Mouse (Mus musculus) liver, postnatal 0 days (tissue): ENCODE data around the gene Dnajc5. TPM values are rescaled to one million over a fixed set of nuclear protein-coding genes. Genes with fewer than 3 reads are reported as not detected.

Experiments used
- ATAC-seq: fragments of 200-750 bp; cut with Nextera tagmentation; 2 replicates; pipeline ENCODE4 v1.8.0; 2017; ENCODE audit warnings: mild to moderate bottlenecking, moderate library complexity
- DNase-seq: peaks from one replicate; pipeline ENCODE4 v3.0.0-alpha.2; 2016
- H3K27ac ChIP-seq: fragments of 300-500 bp; sonication (generic); 2 replicates; pipeline ENCODE4 v1.5.1; 2014; ENCODE audit warnings: antibody characterized with exemption, moderate library complexity, mild to moderate bottlenecking, low read depth
- H3K27me3 ChIP-seq: fragments of 300-500 bp; sonication (generic); 2 replicates; pipeline ENCODE4 v1.6.1; 2014; ENCODE audit warnings: low read length, control low read depth, mixed read lengths; ENCODE audit not compliant: insufficient read depth
- H3K36me3 ChIP-seq: fragments of 300-500 bp; sonication (generic); replicated peaks from 2 replicates; pipeline ENCODE4 v1.6.1; 2014; ENCODE audit warnings: mild to moderate bottlenecking, control low read depth, low read length, moderate library complexity, mixed read lengths; ENCODE audit not compliant: insufficient read depth
- H3K4me1 ChIP-seq: fragments of 300-500 bp; sonication (generic); 2 replicates; pipeline ENCODE4 v1.6.1; 2014; ENCODE audit warnings: antibody characterized with exemption, mild to moderate bottlenecking, control low read depth; ENCODE audit not compliant: insufficient read depth
- H3K4me2 ChIP-seq: fragments of 300-500 bp; sonication (generic); 2 replicates; pipeline ENCODE4 v1.6.1; 2014; ENCODE audit warnings: low read depth, mild to moderate bottlenecking, low read length, moderate library complexity, mixed read lengths
- H3K4me3 ChIP-seq: fragments of 300-500 bp; sonication (generic); 2 replicates; pipeline ENCODE4 v1.5.1; 2014; ENCODE audit warnings: low read depth, low read length
- H3K9ac ChIP-seq: fragments of 300-500 bp; sonication (generic); replicated peaks from 2 replicates; pipeline ENCODE4 v1.6.1; 2014; ENCODE audit warnings: mild to moderate bottlenecking, moderate library complexity
- H3K9me3 ChIP-seq: fragments of 300-500 bp; sonication (generic); 2 replicates; pipeline ENCODE4 v1.6.1; 2016; ENCODE audit warnings: mild to moderate bottlenecking, control low read depth, low read length, mixed read lengths
- CTCF ChIP-seq: sonication (generic); IDR thresholded peaks from 2 replicates; pipeline ENCODE4 v1.5.1; 2016; ENCODE audit warnings: antibody characterized with exemption, low read depth
- EP300 ChIP-seq: IDR thresholded peaks from 2 replicates; pipeline ENCODE4 v1.6.1; 2016; ENCODE audit warnings: antibody characterized with exemption, low read depth, mild to moderate bottlenecking
- WGBS: fragments of 180-500 bp; shearing (Covaris S2); extraction: QIAGEN DNeasy Blood & Tissue Kit; methylation state at CpG from one replicate; pipeline ENCODE4 v1.1.7; 2014; ENCODE audit not compliant: insufficient replicate concordance; 5-methylcytosine and 5-hydroxymethylcytosine counted together
- polyA plus RNA-seq: library from polyadenylated mRNA; unstranded; fragments of >200 nt; fragmentation: Nextera tagmentation; extraction: Ambion mirVana; gene quantifications from 2 replicates; pipeline ENCODE4 v1.2.1, GENCODE M21; 2015

Dnajc5 gene
- polyA plus RNA-seq, 1 experiment from 2014 or later, result 24.7 TPM

DNA sequence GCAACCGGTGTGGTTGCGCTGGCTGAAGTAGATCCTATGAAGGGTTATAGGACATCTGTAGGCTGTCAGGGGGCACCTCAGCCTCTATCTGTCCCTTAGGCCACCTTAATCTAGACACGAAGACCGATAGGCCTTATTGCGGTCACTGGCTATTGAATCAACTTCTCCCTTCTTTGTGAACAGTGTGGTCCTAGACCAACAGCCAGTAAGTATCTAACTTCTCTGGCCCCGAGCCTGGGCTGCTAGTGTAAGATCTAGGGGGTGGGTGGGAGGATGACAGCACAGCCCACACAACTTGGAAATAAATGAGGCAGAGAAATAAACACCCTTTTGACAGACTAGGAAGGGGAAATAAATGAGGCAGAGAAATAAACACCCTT is 72.7 kb downstream of the Dnajc5 start:
- DNase-seq (no peak), ATAC-seq (peak; percentile 37)
- no peak for TF ChIP-seq EP300
- no peak for TF ChIP-seq CTCF
- peak overlapping the region; percentile 90 for H3K27ac ChIP-seq
- peaks cover 13% of the 10 kb centered on the region for H3K36me3 ChIP-seq
- peak overlapping the region; percentile 97 for H3K4me2 ChIP-seq
- H3K4me1 ChIP-seq, result peaks cover 10% of the 10 kb centered on the region
- 3% methylated on average over 6 of the region's 6 CpGs for WGBS
- H3K27me3 ChIP-seq, result no peaks in the 10 kb centered on the region
- no peaks in the 10 kb centered on the region for H3K9me3 ChIP-seq
- H3K9ac ChIP-seq, result peak overlapping the region; percentile 94
- H3K4me3 ChIP-seq, result peak overlapping the region; percentile 90

DNA sequence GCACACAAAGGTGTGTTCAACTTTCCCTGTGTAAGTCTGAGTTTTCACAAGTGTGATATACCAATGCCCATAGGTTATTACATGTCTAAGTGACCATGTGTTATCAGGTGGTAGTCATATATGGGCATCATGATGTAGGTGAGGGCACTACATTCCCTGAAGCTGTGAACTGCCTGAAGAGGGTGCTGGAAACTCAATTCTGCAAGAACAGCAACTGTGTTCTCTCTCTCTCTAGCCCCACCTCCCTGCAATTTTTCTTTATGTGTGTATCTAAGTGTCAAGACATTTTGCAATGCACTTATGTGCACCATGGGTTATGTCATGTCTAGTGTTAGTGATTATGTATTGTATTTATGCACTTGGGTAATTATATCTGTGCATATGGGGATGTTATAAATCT is 73.7 kb downstream of the Dnajc5 start:
- no peak for DNase-seq
- ATAC-seq, result no peak
- no peaks in the 10 kb centered on the region for H3K9me3 ChIP-seq
- H3K27ac ChIP-seq, result no peak overlapping the region
- peaks cover 7% of the 10 kb centered on the region; the same call in 1 of the 2 replicates for H3K36me3 ChIP-seq
- H3K4me3 ChIP-seq, result no peak overlapping the region
- H3K4me1 ChIP-seq, result peaks cover 17% of the 10 kb centered on the region
- H3K9ac ChIP-seq, result no peak overlapping the region
- H3K4me2 ChIP-seq, result no peak overlapping the region
- TF ChIP-seq EP300 (no peak), CTCF (0 out of 2 replicates have a peak, but pooled peaks have one; percentile 18)
- no peaks in the 10 kb centered on the region for H3K27me3 ChIP-seq

DNA sequence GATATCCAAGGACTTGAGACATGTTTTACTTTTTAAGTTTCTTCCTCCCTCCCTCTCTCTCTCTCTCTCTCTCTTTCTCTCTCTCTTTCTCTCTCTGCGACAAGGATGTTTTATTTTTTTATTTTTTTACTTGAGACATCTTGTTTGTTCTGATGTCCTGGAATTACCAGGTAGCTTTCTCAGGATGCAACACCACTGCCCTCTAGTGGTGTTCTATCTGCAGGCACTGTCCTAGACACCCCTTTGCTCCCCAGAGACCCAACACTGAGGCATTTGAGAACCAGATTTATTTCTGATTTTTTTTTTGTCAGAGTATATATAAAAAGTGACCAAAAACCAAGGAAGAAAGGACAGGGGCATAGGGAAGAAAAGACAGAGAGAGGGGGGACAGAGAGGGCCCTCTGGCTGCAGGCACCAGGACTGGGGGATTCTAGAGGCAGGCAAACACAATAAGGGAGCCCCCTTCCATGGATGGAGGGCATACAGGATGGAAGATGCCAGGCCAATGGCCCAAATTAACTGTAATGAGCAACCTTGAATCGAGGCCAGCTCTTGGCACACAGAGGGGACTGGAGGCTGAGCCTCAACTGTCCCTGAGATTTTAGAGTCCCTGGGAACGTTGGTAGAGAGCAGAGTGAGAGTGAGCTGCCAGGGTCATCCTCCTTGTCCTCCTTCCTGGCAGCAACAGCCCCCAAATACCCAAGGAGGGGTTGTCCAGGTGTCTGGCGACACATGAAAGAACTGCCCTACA is 74.8 kb downstream of the Dnajc5 start:
- H3K4me3 ChIP-seq, result no peak overlapping the region
- H3K36me3 ChIP-seq, result 0 out of 2 replicates have a peak, but pooled peaks cover 2% of the 10 kb centered on the region
- H3K9me3 ChIP-seq, result no peaks in the 10 kb centered on the region
- no peaks in the 10 kb centered on the region for H3K27me3 ChIP-seq
- WGBS, result 72% methylated on average over 4 of the region's 4 CpGs
- H3K27ac ChIP-seq, result no peak overlapping the region
- no peak overlapping the region for H3K9ac ChIP-seq
- peaks cover 20% of the 10 kb centered on the region for H3K4me1 ChIP-seq
- TF ChIP-seq EP300, result no peak
- TF ChIP-seq CTCF, result peak; percentile 79
- no peak for ATAC-seq
- peak; percentile 46 for DNase-seq
- no peak overlapping the region for H3K4me2 ChIP-seq

DNA sequence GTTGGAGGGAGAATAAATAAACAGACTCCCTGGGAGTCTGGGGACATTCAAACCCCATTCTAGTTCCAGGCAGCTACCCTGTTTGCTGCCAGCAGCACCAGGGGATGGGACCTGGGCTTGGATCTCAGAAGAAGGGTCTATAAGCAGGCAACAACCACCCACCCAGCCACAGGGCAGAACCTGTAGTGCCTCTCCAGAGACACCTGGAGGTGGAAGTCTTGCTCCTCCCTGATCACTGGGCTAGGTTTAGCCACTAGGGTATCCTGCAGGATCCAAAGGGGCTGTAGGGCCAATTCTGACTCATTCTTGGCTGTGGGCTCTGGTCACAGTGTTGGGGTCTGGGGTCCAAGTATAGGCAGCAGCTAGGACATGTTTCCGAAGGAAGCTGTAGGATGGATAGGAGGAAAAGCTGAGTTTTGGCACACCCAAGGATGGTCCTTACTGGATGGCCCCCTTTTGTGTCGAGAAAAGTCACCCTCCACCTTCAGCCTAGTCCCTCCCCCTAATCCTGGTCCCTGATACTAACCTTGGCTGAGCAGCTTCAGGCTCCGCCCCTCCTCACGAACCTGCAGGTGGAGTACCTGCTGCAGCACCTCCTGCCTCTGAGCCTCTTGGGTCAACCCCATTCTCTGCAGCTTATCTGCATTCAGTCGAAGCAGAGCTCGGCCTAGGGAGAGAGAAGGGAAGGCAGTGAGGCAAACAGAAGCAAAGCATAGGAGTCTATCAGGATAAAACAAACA is 76.1 kb downstream of the Dnajc5 start:
- Histone ChIP-seq H3K36me3 (no peaks in the 10 kb centered on the region), H3K4me3 (no peak overlapping the region), H3K4me1 (peaks cover 17% of the 10 kb centered on the region), H3K4me2 (no peak overlapping the region), H3K9me3 (no peaks in the 10 kb centered on the region), H3K9ac (no peak overlapping the region), H3K27me3 (no peaks in the 10 kb centered on the region), H3K27ac (no peak overlapping the region)
- TF ChIP-seq CTCF, result no peak
- no peak for TF ChIP-seq EP300
- WGBS, result 60% methylated on average over 6 of the region's 6 CpGs
- DNase-seq, result no peak
- ATAC-seq, result no peak

DNA sequence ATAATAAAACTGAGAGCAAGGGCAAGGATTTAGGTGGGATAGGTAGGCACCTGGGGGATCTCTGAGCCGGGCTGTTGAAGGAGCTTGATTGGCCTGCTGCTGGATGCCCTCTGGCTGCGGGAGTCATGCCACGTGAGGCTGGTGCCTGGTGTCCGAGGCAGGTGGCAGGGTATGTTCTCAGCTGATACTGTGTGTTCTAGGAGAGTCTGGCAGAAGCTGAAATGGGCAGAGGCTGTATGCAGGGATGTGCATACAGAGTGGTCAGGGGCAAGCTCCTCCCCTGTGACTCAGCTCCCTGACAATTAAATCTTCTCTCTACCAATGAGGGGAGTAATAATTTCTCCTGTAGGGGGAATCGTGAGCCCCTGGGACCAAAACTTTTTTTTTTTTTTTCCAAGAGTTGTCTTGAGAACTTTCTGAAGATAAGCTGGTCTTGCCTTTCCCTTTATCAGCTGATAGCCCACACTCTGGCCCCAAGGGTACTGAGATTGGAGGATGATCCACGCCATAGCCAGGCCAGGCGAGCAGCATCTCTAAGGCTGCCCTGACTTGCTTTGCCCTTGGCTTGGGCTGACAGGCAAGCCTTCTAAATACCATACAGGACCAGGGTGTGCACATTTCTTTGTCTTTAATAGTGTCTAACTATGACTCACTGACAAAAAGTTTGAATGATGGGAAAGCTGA is 77.2 kb downstream of the Dnajc5 start:
- Histone ChIP-seq H3K27me3 (no peaks in the 10 kb centered on the region), H3K9ac (no peak overlapping the region), H3K9me3 (no peaks in the 10 kb centered on the region), H3K4me1 (peaks cover 21% of the 10 kb centered on the region), H3K4me3 (no peak overlapping the region), H3K4me2 (0 out of 2 replicates have a peak overlapping the region, but pooled peaks have one; percentile 95), H3K27ac (no peak overlapping the region), H3K36me3 (no peaks in the 10 kb centered on the region)
- ATAC-seq, result no peak
- no peak for DNase-seq
- TF ChIP-seq EP300, result no peak
- 0 out of 2 replicates have a peak, but pooled peaks have one; percentile 5 for TF ChIP-seq CTCF
- 53% methylated on average over 7 of the region's 7 CpGs for WGBS
